Mouse (Mus musculus): ENCODE results near the gene Tor1b.
"Not testable (repeated sequence)": the region's sequence is repeated elsewhere in the genome, so short reads cannot be mapped to it uniquely, and the experiment has no call there.

Tor1b gene

GRCm38 (mm10) chr2:30952824-30953490 is at the start of gene Tor1b:
TSS of gene Tor1b (plus strand) at chr2:30952959.
- DNase-seq (ENCODE audit: low spot score): peak; percentile 73

- DNase-seq (ENCODE audit: low spot score): no peak
Observed at GRCm38 (mm10) chr2:30904231-30904630, 48.5 kb upstream of the Tor1b start.

GRCm38 (mm10) chr2:30904991-30905390 is 47.8 kb upstream of the Tor1b start:
- DNase-seq (ENCODE audit: low spot score): no peak

- no peak for DNase-seq (ENCODE audit: low spot score)
Observed at GRCm38 (mm10) chr2:30905906-30906305, 46.9 kb upstream of the Tor1b start.

GRCm38 (mm10) chr2:30906641-30907040 is 46.1 kb upstream of the Tor1b start:
- no peak for DNase-seq (ENCODE audit: low spot score)

DNA sequence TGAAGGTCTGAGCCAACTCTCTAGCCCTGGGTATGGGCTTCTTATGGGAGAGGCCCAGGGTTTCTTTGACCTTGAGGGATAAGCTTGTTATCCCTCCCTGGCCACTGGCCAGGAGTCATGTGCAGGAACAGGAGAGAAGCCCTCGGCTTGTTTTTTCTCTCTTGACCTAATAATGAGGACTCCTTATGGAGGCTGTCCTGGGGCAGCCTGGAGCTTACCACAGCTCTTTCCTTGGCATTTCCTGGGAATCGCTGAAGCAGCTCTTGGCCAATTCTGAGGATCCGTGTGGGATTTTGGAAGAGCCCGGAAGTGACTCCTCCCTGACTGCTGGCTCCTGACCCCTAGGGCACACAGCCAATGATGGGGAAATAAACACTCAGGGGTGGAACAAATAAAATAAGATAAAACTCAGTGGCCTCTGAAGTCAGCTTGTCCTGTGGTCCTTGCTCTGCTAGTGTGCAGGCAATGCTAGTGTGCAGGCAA is 40.4 kb upstream of the Tor1b start:
- peak; percentile 84 for DNase-seq (ENCODE audit: low spot score)

- DNase-seq (ENCODE audit: low spot score): no peak
Observed at GRCm38 (mm10) chr2:30913022-30913421, 39.7 kb upstream of the Tor1b start.

DNA sequence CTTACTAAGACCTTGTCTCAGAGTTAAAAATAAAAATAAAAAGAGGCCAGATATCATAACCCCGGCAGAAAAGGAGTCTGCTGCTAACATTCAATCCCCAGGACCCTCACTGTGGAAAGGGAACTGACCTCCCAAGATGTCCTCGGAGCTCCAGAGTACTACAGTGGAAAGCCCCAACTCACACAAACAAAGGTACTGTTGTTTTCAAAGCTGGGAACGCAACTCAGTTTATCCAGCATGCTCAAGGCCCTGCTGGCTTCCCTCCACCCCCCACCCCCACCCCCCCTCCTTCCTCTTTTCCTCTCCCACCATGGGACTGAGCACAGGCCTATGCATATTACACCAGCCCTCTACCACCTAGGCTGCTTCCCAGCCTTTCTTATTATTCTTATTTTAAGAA is 37.9 kb upstream of the Tor1b start:
- no peak for DNase-seq (ENCODE audit: low spot score)

DNA sequence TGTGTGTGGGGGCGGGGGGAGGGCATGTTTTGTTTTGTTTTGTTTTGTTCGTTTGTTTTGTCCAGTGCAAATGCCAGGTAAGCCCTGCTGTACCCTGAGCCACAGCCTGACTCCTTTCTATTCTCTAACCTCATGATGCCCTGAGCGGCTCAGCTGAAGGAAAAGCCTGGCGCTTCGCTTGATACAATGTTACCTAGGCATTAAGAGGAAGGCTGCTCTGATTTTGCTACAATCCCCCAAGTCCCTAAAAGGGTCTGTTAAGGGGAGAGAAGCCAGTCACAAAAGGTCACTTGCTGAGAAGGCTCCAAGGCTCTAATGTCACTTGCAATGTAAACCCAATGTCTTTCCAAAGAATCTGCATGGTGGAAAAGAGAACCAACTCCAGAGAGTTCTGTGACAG is 37.4 kb upstream of the Tor1b start:
- no peak for DNase-seq (ENCODE audit: low spot score)

DNA sequence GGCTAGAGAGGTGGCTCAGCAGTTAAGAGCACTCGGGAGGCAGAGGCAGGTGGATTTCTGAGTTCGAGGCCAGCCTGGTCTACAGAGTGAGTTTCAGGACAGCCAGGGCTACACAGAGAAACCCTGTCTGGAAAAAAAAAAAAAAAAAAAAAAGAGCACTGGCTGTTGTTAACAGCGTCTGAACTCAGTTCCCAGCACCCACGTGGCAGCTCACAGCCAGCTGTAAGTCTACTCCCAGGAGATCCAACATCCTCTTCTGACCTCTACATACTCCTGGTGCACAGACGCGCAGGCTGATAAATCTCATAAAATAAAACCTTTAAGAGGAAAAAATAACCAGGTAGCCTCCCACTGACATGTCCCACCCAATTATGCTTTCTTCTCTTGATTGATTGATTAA is 36.8 kb upstream of the Tor1b start:
- DNase-seq (ENCODE audit: low spot score): not testable (repeated sequence)

DNA sequence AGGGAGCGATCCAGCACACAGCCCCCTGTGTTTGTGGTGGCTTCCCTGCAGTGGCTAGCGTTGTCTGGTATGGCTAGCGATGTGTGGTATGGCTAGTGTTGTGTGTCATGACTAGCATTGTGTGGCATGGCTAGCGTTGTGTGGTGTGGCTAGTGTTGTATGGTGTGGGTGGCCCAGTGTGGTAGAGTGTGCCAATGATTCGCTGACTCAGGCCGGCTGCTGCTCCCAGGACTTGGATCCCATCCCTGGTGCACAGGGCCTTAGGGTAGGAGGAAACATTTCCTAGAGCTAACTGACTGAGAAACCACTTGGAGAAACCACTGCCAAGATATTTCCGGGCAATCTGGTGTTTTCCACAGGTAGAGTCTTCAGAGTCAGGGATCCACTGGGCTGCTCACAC is 35.1 kb upstream of the Tor1b start:
- no peak for DNase-seq (ENCODE audit: low spot score)

DNA sequence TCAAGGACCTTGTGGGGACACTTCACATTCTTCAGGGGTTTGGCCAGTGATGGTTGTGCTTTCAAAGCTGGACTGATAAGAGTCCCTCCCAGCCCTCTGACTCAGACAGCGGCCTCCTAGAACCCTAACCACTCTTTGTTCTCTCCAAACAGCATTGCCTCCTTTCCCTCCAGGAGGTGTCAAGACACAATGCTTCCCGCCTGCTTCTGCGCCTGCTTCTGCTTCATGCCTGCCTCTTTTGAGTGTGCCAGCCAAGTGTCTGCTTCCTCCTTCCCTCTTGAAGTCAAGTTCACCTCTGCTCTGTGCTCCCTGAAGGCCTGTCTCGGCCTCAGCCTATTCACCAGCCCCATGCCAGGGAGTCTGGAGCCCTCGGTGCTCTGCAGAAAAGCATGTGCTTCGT is 34.6 kb upstream of the Tor1b start:
- DNase-seq (ENCODE audit: low spot score): no peak

DNA sequence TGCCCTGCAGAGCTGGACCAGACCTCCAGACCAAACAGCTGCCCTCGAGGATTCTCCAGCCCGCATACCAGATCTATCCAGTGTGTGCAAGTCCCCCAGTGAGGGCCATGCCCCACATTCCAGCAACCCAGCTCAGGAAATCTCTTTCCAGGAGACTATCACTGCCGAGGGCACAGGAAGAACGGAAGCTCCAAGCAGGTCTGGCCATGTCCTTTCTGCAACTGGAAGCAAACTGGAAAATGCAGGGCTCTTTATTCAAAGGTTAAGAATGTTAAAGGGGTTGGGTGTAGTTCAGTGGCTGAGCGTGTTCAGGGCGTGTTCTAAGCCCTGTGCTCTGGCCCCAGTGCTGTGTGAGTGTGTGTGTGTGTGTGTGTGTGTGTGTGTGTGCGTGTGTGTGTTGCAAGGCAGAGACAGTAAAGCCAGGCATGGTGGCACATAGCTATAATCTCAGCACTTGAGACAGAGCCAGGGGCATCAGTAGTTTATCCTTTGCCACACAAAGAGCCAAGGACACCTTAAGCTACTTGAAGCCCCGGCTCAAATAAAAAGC is 33.9 kb upstream of the Tor1b start:
- no peak for DNase-seq (ENCODE audit: low spot score)

DNA sequence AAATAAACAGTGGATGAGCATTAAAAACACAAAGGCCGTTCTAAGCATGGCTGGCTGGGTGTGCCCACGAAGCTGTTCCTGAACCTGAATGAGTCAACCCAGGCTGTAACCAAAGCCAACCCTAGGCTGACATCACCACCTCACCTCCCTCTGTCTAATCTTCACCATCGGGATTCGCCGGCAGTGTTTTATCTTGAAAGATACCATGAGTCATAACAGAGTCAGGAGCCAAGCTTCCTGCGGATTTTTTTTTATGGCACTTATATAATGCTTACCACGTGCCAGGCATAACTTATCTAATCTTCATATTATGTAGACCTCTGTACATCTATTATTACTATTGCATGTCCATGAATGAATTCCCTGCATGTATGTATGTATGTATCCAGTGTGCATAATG is 32.5 kb upstream of the Tor1b start:
- no peak for DNase-seq (ENCODE audit: low spot score)

- no peak for DNase-seq (ENCODE audit: low spot score)
Observed at GRCm38 (mm10) chr2:30923099-30923498, 29.7 kb upstream of the Tor1b start.

GRCm38 (mm10) chr2:30925181-30925580 is 27.6 kb upstream of the Tor1b start:
- no peak for DNase-seq (ENCODE audit: low spot score)

- DNase-seq (ENCODE audit: low spot score): no peak
Observed at GRCm38 (mm10) chr2:30926381-30926780, 26.4 kb upstream of the Tor1b start.

- DNase-seq (ENCODE audit: low spot score): no peak
Observed at GRCm38 (mm10) chr2:30927151-30927781, 25.5 kb upstream of the Tor1b start.

DNA sequence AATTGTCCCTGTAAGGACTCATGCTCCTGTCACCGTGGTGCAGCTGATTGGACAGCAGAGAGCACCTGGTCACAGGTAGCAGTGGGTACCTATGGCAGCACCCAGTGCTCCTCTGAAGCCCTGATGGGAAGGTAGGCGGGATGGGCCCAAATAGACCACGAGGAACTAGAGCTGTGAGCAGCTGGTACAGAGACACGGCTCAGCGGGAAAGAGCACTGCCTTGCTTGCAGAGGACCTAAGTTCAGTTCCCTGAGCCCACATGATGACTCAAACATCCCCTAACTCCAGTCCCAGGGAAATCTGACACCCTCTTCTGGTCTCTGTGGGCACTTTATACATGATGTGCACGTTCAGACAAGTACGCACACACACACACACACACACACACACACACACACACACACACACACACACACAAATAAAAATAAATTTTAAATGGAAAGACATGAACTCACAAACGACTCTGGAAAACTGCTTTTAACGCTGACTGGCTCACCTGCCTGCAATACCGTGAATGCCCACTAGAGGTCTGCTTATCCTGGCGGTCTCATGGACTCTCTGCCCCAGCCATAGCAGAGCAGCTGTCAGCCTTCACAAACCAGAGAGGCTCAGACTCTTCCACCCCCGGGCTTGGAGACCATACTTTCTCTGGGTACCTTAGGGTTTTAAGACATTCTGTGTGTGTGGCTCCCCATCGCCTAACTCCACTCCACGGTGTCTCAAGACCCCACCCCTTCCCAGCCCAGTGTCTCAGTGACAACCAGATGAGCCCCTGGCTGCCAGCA is 24.7 kb upstream of the Tor1b start:
- DNase-seq (ENCODE audit: low spot score): peak; percentile 41

- DNase-seq (ENCODE audit: low spot score): peak; percentile 40
Observed at GRCm38 (mm10) chr2:30928893-30929482, 23.8 kb upstream of the Tor1b start.

GRCm38 (mm10) chr2:30929483-30930045 is 23.2 kb upstream of the Tor1b start, which contains the start of gene Ptges:
TSS of gene Ptges (minus strand) at chr2:30929863.
- peak; percentile 60 for DNase-seq (ENCODE audit: low spot score)

- DNase-seq (ENCODE audit: low spot score): not testable (repeated sequence)
Observed at GRCm38 (mm10) chr2:30930846-30931245, 21.9 kb upstream of the Tor1b start.
